8 mouse cellular contexts compared by ENCODE assay signal in the genomic region with DNA sequence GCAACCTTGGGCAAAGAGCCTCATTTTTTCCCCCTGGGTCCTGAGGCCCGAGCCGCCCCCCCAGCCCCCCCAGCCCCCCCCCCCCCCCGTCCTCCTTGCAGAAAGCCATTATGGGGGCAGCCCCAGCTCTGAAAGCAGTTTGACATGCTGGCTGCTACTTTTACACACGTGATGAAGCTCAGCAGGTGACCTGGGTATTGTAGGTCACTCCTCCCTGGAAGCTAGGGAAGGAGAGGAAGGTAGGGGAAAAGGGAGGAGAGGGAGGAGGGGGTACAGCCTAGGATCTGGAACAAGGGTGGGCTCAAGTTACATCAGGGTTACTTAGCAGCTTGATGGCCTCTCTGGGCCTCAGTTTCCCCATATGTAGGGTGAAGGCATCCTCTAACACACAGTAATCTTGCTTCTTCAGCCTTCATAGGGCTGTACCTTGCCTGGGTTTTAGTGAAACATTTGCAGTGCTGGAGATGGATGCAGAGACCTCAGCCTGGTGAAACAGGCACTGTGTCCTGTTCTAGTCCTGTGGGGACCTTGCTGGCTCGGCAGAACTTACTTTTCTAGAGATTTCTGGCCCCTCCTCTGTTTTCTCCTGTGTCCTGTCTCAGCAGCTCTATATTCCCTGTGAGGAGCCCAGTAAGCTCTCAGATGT.
DNase-seq lines count a peak whose midpoint lies in the region; ATAC-seq and TF ChIP-seq lines count a peak whose summit lies in the region.

No protein-coding gene starts in this region.

- TF ChIP-seq POLR2A in heart, adult 2 months (IDR thresholded peaks at IDR 0.05; ENCODE audit: insufficient read depth, low read depth, low read length), result no peak

- no peak for TF ChIP-seq CTCF in heart, adult 2 months (IDR thresholded peaks at IDR 0.05)

- H3K79me2 ChIP-seq in heart, adult 2 months (replicated peaks; ENCODE audit: control insufficient read depth, insufficient read depth, low read length), result no peaks in the 10 kb centered on the region

- H3K9me3 ChIP-seq in heart, embryonic 13.5 days, result no peaks in the 10 kb centered on the region
- no peaks in the 10 kb centered on the region for H3K9me3 ChIP-seq in embryonic facial prominence, embryonic 11.5 days (replicated peaks; ENCODE audit: control insufficient read depth, low read length)
- no peaks in the 10 kb centered on the region for H3K9me3 ChIP-seq in forebrain, embryonic 16.5 days (ENCODE audit: control insufficient read depth, low read length)
- H3K9me3 ChIP-seq in midbrain, embryonic 11.5 days (ENCODE audit: control insufficient read depth, low read length), result no peaks in the 10 kb centered on the region

- no peak for TF ChIP-seq EP300 in heart, adult 2 months (IDR thresholded peaks at IDR 0.05; ENCODE audit: insufficient read depth, low read depth, low read length)

- no peaks in the 10 kb centered on the region for H3K36me3 ChIP-seq in heart, embryonic 13.5 days
- no peaks in the 10 kb centered on the region for H3K36me3 ChIP-seq in heart, adult 2 months (ENCODE audit: control insufficient read depth, insufficient read depth, low read length)
- H3K36me3 ChIP-seq in embryonic facial prominence, embryonic 11.5 days (replicated peaks; ENCODE audit: control insufficient read depth, insufficient read depth, low read depth, low read length), result no peaks in the 10 kb centered on the region
- H3K36me3 ChIP-seq in forebrain, embryonic 16.5 days (ENCODE audit: control insufficient read depth, insufficient read depth), result no peaks in the 10 kb centered on the region
- no peaks in the 10 kb centered on the region for H3K36me3 ChIP-seq in midbrain, embryonic 11.5 days (ENCODE audit: control insufficient read depth, insufficient read depth, low read length)

- intact Hi-C loops in heart, adult 2 months (cut with DNase I), result no loop called here

- no peak for DNase-seq in heart, adult 2 months
- peak; percentile 59 for DNase-seq in embryonic facial prominence, embryonic 11.5 days (ENCODE audit: low spot score)
- peak; percentile 88 for DNase-seq in midbrain, embryonic 11.5 days (ENCODE audit: low spot score, missing footprints)
- DNase-seq in right cerebral cortex, adult 2 months (ENCODE audit: low spot score in 2 of 2), result no peak
- DNase-seq in left cerebral cortex, adult 9 months (ENCODE audit: low spot score in 2 of 2), result no peak
- no peak for DNase-seq in layer of hippocampus, adult 9-11 months

- no peak for ATAC-seq in heart, embryonic 13.5 days (ENCODE audit: extremely low read depth, insufficient number of reproducible peaks, low FRiP score, low TSS enrichment)
- peak; percentile 31 for ATAC-seq in embryonic facial prominence, embryonic 11.5 days (replicated peaks; ENCODE audit: insufficient number of reproducible peaks, low FRiP score, low TSS enrichment, low read depth)
- ATAC-seq in forebrain, embryonic 16.5 days, result peak; percentile 21
- peak; percentile 51 for ATAC-seq in midbrain, embryonic 11.5 days (ENCODE audit: low FRiP score)

- WGBS in heart, embryonic 13.5 days, result 13% methylated on average over 5 of the region's 5 CpGs
- 29% methylated on average over 5 of the region's 5 CpGs for WGBS in heart, adult 2 months
- 11% methylated on average over 3 of the region's 5 CpGs for WGBS in embryonic facial prominence, embryonic 11.5 days
- 0% methylated on average over 3 of the region's 5 CpGs for WGBS in forebrain, embryonic 16.5 days
- 1% methylated on average over 3 of the region's 5 CpGs for WGBS in midbrain, embryonic 11.5 days

- peaks cover 28% of the 10 kb centered on the region for H3K27me3 ChIP-seq in heart, embryonic 13.5 days (replicated peaks)
- no peaks in the 10 kb centered on the region for H3K27me3 ChIP-seq in heart, adult 2 months (ENCODE audit: control insufficient read depth, insufficient read depth, low read length)
- H3K27me3 ChIP-seq in embryonic facial prominence, embryonic 11.5 days (ENCODE audit: control insufficient read depth, insufficient read depth, low read length), result no peaks in the 10 kb centered on the region; the same call in 1 of the 2 replicates
- no peaks in the 10 kb centered on the region for H3K27me3 ChIP-seq in forebrain, embryonic 16.5 days (replicated peaks; ENCODE audit: control insufficient read depth, insufficient read depth, low read length)
- H3K27me3 ChIP-seq in midbrain, embryonic 11.5 days (ENCODE audit: control insufficient read depth, insufficient read depth, low read length), result no peaks in the 10 kb centered on the region

- peak overlapping the region; percentile 72 for H3K27ac ChIP-seq in heart, embryonic 13.5 days (replicated peaks)
- H3K27ac ChIP-seq in heart, adult 2 months, result no peak overlapping the region
- peak overlapping the region; percentile 86 for H3K27ac ChIP-seq in embryonic facial prominence, embryonic 11.5 days (replicated peaks; ENCODE audit: low read depth, low read length)
- H3K27ac ChIP-seq in forebrain, embryonic 16.5 days (ENCODE audit: low read length), result peak overlapping the region; percentile 72
- peak overlapping the region; percentile 86 for H3K27ac ChIP-seq in midbrain, embryonic 11.5 days (ENCODE audit: low read depth, low read length)

- H3K4me3 ChIP-seq in heart, embryonic 13.5 days, result no peak overlapping the region
- H3K4me3 ChIP-seq in heart, adult 2 months, result no peak overlapping the region
- H3K4me3 ChIP-seq in embryonic facial prominence, embryonic 11.5 days (ENCODE audit: low read depth, low read length), result no peak overlapping the region
- no peak overlapping the region for H3K4me3 ChIP-seq in forebrain, embryonic 16.5 days (replicated peaks; ENCODE audit: low read length)
- H3K4me3 ChIP-seq in midbrain, embryonic 11.5 days (ENCODE audit: low read depth, low read length), result no peak overlapping the region

- no peak overlapping the region for H3K4me2 ChIP-seq in heart, embryonic 13.5 days
- H3K4me2 ChIP-seq in embryonic facial prominence, embryonic 11.5 days (ENCODE audit: low read depth, low read length), result peak overlapping the region; percentile 10; the same call in 1 of the 2 replicates
- H3K4me2 ChIP-seq in forebrain, embryonic 16.5 days (ENCODE audit: low read length), result no peak overlapping the region
- H3K4me2 ChIP-seq in midbrain, embryonic 11.5 days, result peak overlapping the region; percentile 12; the same call in 1 of the 2 replicates

- peak overlapping the region; percentile 57; the same call in 1 of the 2 replicates for H3K9ac ChIP-seq in heart, embryonic 13.5 days
- no peak overlapping the region for H3K9ac ChIP-seq in heart, adult 2 months (ENCODE audit: low read depth, low read length)
- H3K9ac ChIP-seq in embryonic facial prominence, embryonic 11.5 days (replicated peaks; ENCODE audit: low read length), result peak overlapping the region; percentile 46
- H3K9ac ChIP-seq in forebrain, embryonic 16.5 days (replicated peaks; ENCODE audit: low read depth, low read length), result peak overlapping the region; percentile 36
- H3K9ac ChIP-seq in midbrain, embryonic 11.5 days (ENCODE audit: low read length), result peak overlapping the region; percentile 29; the same call in 1 of the 2 replicates

- peaks cover 30% of the 10 kb centered on the region for H3K4me1 ChIP-seq in heart, embryonic 13.5 days
- peaks cover 2% of the 10 kb centered on the region; the same call in 1 of the 2 replicates for H3K4me1 ChIP-seq in heart, adult 2 months (ENCODE audit: control insufficient read depth, insufficient read depth, low read length)
- peaks cover 9% of the 10 kb centered on the region for H3K4me1 ChIP-seq in embryonic facial prominence, embryonic 11.5 days (ENCODE audit: control insufficient read depth, insufficient read depth, low read length)
- H3K4me1 ChIP-seq in forebrain, embryonic 16.5 days (replicated peaks; ENCODE audit: control insufficient read depth, insufficient read depth, low read length), result peaks cover 17% of the 10 kb centered on the region
- peaks cover 30% of the 10 kb centered on the region for H3K4me1 ChIP-seq in midbrain, embryonic 11.5 days (ENCODE audit: control insufficient read depth, insufficient read depth, low read length)

Comparison
In these comparisons a context has a peak if more than half of its experiments do, and no peak if none do; other contexts are left out.
1. H3K4me2 ChIP-seq: peak in embryonic facial prominence, embryonic 11.5 days (single experiment) and midbrain, embryonic 11.5 days (single experiment); none in heart, embryonic 13.5 days (single experiment) and forebrain, embryonic 16.5 days (single experiment).
2. DNase-seq: peak in embryonic facial prominence, embryonic 11.5 days (single experiment) and midbrain, embryonic 11.5 days (single experiment); none in heart, adult 2 months (0 of 2), right cerebral cortex, adult 2 months (0 of 2), left cerebral cortex, adult 9 months (0 of 2) and layer of hippocampus, adult 9-11 months (single experiment).